Mouse (Mus musculus): ENCODE measurements at regions not wholly inside any gene's neighbourhood (a gene's known extent, or its start where the extent isn't known, plus 50 kb on each side); places are given as distances from the start of the nearest gene placed in this dataset.

DNA sequence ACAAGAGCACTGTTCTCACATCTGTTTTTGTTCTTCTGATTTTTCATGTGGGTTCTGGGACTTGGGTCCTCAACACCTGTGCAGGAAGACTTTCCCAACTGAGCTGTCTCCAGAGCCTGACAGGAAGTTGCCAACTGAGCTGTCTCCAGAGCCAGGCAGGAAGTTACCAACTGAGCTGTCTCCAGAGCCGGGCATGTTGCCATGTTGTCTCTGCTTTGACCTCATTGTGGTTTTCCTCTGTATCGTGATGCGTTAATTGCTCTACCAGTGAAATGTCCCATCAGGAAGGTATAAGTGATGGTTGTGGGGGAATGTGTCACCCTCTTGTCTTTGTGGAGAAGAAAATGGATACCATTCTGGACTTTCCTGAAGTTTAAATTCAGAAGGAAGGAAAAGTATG, 54.4 kb upstream of the Olfm4 start:
- no peak for DNase-seq

DNA sequence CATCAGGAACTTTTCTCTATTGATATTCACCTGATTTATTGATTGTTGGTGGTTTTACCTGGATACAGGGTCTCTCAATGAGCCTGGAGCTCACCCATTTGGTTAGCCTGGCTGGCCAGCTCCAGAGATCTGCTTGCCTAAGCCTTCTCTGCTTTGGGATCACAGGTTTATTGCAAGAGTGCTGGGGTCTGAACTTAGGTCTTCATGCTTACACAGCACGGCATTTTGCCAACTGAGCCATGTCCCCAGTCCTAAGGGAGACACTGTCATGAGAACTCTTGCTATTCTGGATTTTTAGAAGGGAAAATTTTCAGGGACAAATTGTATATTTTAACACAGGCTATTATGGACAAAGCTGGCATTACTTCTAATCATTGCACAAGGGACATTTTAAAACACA, 56.7 kb upstream of the Olfm4 start:
- DNase-seq, result no peak

DNA sequence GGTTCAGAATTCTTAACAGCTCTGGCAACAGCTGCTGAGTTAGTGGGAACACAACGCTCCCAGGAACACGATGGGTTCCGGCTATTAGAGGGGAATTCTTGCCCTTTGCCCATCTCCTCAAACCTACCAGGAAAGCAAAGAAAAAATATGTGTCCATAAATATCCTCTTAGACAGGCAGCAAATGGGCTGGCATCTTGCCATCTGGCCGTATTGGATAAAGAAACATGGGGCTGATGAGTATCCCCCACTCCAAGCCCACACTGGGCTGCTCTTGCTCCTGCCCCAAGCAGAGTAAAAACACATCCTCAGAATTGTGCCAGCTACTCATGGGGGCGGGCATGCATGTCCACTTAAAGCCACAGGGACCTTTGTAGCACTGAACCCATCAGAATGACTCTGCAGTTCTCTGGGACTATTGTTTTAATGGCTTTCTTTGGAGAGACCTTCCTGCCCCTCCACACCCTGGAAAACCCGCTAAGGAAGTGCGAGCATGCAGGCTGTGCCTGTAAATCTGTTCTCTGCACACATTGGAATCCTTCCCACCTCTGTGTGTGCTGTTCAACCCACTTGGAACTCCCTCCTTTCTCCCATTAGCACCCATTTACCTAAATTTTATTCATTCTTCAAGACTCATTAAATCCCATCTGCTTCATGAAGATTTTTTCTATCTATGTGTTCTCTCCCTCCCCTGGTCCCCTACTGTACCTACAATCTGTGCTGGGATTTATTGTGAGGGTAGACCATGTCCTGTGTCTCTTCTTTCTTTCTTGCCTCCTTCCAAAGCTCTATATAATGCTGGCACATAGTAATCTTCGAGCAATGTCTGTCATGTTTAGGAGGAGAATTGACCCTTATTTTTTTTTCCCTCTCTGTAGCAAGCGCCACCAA, 66.7 kb upstream of the Olfm4 start:
- DNase-seq, result no peak

DNA sequence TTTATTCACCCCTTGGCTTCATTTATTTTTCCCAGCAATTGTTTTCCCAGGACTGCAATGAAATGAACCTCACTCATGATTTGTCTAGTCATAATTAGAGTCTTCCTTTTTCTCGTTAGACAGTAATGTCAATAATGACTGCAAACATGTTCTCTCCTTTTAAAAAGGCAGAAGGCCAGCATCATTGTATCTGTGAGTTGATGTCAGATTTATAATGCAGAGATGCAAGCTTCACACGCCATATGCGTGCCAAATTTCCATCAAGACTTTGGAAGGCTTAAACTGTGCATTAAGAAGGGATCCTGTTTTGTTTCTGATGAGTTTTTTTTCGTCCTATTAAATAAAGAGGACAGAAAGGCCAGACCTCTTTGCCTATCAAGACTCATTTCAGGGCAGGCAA, 68.9 kb upstream of the Olfm4 start:
- no peak for DNase-seq

DNA sequence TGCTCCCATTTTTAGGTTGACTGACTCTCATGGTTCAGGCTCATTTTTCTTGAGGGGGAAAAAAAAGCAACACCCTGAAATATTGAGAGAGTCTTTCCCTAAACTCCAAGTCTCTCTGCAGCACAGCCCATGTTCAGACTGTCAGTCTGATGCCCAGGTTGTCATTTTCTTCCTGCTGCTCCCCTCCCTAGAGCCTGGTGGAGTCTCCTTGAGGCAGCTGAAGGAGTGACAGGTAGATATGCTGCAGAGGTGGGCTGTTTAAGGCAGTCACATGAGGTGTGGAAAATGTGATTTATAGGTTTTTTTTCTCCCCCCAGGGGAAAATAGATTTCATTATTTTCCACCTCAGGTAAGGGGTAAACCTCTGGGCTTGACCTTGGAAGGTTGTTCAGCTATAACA, 70.6 kb upstream of the Olfm4 start:
- DNase-seq, result no peak

DNA sequence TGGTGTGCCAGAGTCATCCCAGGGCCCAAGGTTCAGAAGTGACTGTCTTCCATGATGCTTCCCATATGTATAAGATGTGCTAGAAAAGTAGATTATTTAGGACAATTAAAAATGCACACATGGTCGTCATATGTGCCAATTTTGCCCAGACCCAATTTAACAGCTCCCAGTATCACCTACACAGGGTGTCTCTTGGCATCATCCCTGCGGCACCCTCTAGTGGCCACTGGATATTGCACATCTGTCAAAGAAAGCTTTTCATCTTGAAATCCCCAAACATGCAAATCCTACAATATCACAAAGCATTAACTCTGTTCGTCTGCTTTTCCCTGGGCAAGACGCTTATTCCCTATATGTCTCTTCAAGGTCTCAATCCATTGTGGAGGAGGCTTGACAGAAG, 71.3 kb upstream of the Olfm4 start:
- DNase-seq, result peak; percentile 39

DNA sequence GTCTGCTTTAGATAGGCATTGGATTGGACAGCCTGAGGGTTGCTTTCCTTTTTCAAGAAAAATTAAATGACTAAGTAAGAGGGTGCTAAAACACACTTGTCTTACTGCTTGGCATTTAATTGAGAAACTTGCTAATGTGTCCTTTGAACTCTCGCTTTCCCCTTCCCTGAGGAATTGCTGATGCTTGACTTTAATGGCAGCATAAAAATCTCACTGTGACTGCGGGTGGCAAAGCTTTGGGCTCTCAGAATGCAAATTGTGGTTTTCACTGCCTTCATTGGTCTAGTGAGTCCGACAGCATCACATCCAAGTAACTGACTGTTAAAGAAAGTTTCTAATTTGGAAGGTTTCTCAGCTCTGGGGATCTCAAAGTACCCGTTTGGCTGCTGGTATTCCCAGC, 76.1 kb upstream of the Olfm4 start:
- no peak for DNase-seq

DNA sequence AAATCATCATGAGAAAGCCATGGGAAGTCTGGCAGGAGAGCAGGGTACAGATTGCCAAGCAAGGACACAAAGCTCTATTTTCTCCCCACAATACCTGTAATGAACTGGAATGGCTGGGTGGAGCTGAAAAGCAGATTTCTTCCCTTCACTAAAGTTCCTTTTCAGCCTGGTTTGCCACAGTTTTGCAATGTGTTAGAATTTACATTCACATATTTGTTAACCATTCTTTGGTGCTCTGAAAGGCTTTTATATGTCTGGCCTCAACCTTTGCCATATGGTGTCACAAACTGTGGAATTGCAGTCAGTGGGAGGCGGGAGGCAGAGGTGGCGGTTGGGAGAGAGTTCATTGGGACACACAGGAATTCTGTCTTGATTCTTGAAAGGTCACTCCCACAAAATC, 78.3 kb upstream of the Olfm4 start:
- no peak for DNase-seq

DNA sequence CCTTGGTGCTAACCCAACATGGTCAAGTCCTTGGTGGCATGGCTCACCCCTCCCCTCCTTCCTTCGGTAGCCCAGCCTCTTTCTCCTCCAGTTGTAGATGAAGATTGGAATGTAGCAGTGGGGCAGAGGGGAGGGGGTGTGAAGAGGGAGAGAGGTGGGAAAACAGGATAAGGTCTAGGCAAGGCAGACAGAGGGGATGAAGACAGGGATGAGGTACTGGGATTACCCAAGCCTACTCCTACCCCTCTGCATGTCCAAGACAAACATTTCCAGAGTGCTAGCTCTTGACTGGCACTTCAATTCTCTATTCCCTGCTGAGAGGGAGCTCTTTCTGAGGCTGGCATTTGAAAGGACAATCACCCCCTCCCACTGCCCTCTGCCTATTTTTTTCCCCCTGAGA, 81.5 kb upstream of the Olfm4 start:
- DNase-seq, result no peak

DNA sequence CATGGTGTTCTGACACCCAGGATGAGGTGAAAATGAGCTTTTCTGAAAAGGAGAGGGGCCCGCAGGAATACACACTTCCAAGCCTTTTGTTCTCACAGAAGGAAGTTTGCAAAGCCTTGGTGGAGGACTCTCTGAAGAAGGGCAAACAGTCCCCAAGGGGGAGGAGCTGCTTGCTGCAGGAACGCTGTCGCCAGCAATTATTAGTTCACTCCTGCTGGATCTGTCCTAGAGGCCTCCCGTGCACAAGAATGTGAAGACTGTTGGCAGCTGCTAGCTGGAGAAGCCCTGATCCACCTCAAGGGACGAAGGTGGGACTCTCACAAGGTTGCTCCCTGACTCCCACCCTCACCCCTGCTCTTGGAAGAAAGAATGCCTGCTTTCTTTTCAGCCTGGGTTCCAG, 85.6 kb upstream of the Olfm4 start:
- DNase-seq, result no peak

DNA sequence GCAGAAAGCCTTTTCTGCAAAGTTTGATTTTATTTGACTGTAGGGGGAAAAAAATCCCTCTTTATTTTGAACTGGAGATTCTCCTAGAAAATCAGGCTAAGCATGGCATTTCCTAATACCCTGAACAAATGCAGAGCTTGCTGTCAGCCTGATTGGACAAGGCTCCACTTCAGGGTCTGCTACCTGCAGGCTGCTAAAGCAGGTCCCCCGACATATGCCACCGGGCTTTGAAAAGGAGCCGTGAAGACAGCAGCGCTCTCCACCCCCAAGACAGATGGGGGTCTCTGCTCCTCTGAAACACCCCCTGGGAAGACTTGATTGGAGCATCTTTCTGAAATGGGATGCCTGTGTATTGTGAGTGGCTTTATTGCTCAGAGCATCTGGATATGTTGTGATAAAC, 90.6 kb upstream of the Olfm4 start:
- DNase-seq, result no peak

DNA sequence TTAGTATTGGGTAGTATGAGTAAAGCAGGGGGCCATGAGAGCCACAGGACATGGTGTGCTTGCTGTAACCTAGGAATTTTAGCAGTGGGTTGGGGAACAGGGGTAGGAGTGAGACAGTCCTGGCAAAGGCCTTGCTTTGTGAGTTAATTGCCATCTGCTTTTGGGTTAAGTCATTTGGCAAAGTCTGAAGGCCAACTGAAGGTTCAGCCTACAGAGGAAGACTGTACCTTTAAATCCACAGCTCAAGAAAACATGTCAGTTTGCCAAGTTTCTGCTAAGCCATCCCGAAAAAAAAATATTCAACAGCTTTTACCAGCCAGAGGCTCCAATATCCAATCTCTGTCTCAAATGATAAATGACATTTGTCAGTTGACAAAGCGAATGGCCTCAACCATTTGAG, 93.2 kb upstream of the Olfm4 start:
- DNase-seq, result no peak

DNA sequence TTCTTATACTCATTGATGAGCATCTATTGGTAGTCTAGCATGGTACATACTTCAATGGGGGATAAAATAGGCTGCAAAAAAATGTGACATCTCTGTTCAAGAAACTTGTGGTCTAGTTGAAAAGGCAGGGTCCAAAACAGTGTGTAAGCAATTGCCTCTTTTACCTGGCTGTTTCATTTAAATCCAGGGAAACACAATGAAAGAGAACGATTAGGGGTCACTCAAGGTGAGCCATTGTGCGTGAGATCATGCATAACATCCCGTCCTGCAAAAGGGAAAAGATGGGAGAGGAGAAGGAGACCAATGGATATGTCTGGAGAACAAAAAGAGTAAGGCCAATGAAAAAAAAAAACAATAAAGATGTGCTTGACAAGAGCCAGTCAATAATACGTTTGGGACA, 93.6 kb upstream of the Olfm4 start:
- DNase-seq, result no peak

DNA sequence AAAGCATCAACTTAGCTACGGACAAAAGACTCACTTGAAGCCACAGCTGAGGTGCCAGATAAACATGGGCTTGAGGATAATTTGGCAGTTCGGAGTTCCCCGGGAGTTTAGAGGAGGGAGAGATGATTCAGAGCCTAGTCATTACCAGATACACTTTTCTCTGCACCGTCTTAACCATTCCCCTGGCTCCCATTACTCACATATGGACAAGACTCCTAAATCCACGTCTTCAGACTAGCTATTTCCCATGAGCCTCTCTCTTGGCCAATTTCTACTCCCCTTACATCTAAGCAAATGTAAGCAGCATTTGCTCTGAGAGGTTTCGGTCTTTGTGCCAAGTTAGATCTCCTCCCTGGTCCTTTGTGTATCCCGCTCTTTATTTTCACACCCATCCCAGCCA, 100.4 kb upstream of the Olfm4 start:
- DNase-seq, result no peak

DNA sequence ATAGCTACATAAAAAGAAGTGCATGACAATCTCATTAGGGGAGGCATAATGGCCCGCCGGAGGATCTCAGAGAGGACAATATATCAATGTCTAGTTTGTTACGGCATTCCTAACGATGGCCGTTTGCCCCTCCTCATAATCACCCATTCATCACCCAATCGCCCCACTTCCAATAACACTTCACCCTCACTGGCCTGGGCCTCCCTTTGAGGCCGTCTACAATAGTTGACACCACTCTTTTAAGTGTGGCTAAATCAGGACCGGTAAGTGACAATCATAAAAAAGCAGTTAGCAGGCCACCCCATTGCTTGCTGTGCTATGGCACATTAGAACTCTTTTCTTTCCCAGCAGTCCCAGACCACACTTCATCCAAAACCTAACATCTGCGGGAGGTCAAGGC, 102.2 kb upstream of the Olfm4 start:
- DNase-seq, result no peak

DNA sequence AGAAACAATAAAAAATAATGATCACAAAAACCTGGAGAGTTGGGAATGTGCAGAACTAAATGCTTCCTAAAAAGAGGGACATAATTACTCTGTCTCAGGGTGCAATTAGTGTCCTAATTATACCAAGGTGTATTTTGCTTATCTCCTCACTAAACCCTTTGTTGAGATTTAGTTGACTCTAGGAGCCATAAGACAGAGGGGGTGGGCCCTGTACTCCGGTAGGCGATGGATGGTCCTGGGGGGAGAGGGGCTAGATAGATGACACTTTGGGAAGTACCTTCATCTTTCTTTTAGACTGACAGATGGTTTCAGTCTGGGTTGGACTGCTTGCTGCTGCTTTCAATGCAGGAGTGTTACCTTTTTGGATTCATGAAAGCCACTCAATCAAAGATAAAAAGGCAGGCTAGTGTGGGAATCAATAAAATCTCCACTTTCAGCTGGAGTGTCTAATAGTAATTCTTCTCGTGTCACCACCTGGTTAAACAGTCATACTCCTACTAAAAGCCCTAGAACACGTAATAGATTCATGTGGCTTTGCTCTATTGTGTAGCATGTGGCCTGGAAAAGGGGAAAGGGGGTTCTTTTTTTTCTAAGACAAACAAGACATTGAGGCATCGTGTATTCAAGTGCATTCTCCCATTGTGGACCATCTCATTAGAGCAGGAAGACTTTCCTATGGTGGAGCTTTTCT, 103.7 kb upstream of the Olfm4 start:
- DNase-seq, result no peak

DNA sequence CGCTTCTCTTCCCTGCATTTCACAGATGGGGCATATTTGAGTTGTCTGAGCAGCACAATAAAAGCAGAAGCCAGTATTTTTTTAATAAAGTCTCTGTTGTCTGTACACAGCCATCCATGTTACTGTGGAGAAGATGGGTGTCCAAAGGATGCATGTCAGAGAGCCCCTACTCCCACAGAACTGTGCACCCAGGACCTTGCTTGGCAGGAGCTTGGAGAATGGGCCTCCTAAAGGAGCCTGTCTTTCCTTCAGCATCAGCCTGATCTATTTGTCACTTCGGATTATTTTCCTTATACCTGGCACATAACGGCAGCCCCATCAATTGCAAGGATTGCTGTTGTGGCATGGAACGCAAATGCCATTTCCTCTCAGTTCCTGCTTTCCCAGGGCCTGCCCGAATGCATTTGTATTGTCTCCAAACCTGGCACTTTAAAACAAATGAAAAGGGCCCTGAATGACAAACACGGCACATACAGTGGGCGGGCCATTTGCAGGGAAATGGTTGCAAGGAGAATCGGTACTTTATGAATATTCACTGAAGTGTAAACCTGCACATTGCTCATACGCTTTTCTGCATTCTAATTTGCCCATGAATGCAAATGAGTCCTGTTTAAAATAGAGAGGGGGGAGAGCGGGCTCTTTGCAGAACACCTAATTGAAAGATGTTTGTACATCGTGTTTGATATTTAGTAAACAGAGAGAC, 104.4 kb upstream of the Olfm4 start:
- no peak for DNase-seq

DNA sequence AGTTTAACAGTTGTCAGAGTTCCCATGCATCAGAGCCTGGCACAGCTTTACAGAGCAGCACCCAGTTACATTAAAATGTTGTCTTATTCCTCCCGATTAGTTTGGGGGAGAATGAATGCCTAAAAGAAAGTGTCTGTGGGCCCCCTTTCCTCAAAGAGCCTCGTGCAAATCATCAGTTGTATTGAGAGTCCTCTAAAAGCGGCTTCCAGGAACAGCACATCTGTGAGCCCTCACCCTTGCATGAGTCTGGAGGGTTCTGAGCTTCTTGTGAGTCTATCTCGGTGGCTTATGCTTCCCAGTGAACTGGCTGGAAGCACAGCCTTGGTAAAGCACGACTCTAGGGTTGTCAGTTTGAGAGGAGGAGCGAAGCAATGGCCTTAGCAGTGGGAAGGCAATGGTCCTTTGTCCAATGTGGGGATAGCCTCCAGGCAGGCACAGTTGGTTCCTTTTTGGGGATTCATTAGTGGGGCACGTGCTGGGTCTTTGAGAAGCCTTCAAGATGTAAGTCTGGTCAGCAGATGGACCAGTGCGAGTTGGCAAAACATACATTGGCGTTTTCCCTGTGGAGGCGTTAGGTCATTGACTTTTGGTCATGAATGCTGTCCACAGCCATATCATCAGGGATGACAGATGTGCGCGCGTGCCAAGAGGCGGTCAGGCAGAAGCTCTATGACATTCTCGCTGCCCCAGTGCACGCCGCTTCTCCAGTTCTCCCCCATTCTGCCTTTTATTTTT, 105.4 kb upstream of the Olfm4 start:
- no peak for DNase-seq

DNA sequence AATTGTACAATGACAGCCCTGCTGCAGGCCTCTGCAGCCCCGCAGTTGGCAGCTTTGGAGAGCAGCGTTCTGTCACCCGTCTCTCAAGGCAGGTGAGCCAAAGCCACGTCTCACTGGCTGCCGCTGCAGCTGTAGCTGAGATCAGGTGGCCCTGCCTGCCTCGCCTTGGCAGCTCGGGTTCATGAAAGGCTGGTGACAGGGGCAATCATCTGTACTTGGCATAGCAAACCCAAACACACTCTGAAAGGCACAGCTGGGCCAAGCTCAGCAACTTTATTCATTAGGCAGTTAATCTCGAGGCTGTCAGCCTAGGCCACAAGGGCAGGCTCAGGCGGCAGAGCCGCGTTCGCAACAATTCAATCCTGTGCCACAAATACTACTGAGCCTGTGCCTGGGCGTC, 102.0 kb upstream of the Pcdh8 start:
- no peak for DNase-seq

DNA sequence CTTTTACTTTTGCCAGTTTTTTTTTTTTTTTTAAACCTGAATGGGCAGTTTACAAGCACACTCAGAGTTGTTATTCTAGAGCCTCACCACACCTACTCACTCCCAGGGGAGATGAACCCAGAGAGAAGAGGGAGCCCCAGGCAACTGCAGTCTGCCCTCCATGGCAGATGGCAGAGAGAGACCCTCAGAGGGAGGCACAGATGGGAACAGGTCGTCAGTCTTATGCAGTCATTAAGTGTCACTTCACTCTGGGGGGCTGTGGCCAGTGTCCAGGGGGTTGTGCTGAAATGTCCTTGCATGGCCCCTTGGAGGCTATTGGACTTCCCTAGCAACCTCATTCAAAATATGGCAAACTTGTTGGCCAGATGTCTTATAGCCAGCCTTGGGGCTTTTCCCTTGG, 101.3 kb upstream of the Pcdh8 start:
- DNase-seq, result no peak

DNA sequence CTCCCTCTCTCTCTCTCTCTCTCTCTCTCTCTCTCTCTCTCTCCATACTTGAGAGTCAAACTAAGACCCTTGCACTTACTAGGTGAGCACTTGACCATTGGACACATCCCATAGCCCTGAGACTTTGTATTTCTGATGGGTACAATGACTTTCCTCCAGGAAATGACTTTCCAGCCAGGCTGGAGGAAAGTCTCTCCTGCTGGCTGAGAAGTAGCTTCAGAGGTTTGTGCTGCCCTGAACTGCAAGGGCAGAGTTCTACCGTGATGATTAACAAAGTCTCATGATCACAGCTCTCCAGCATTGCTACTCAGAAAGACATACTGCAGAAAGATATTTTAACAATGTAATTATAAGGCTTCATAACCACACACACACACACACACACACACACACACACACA, 98.2 kb upstream of the Pcdh8 start:
- DNase-seq, result no peak

DNA sequence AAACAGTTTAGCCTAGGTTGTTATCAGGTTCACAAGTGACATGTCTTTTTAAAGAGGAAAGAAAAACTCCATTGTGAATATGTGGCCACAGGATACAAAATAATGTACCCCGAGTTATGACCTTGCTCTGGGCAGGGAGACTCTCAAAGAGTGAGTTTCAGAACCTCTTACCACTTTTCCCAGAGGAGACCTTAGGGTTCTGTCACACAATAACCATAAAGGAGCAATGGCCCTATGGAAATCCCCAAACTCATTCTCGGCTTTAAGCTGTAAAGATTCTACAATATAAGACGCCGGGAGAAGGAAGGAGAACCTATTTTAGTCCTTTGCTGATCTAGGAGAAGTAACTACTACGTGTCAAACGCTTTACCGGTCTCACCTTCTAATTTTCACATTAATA, 85.1 kb upstream of the Pcdh8 start:
- no peak for DNase-seq

DNA sequence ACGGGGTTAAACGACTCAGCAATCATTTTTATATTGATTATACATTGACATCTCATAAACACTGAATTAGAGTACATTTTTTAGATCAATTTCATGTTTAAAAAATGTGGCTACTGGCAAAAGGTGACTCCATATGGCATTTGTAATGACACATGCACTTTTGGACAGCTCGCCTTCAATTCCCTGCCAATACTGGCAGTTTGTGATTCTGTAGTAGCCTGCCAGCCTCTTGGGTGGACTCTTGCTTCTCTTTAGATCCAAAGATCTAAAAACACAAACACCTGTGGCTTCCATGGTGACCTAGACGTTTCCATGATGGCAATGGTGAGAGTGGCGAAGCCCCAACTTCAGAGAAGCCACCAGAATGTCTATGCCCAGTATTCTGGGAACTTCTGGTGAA, 83.1 kb upstream of the Pcdh8 start:
- no peak for DNase-seq

Measured in adrenal gland, postnatal 25 days (tissue).